Mouse (Mus musculus) frontal cortex, adult (tissue): ENCODE measurements at regions not wholly inside any gene's neighbourhood (a gene's known extent, or its start where the extent isn't known, plus 50 kb on each side); places are given as distances from the start of the nearest gene placed in this dataset.
A peak's percentile ranks its signal among the peaks of the same experiment; 100 is the strongest.
"Not testable (repeated sequence)": the region's sequence is repeated elsewhere in the genome, so short reads cannot be mapped to it uniquely, and the experiment has no call there.

Experiments
- ATAC-seq: cut with Nextera tagmentation; 2 replicates; pipeline ENCODE4 v1.9.2; 2017; ENCODE audit warnings: mild to moderate bottlenecking, moderate library complexity, mixed read lengths; ENCODE audit not compliant: low TSS enrichment

GRCm38 (mm10) chr13:61957197-61957596 lies 172.5 kb upstream of the Zfp808 start:
- ATAC-seq, result not testable (repeated sequence)

GRCm38 (mm10) chr13:61978856-61979255 lies 150.8 kb upstream of the Zfp808 start:
- ATAC-seq, result not testable (repeated sequence)

- not testable (repeated sequence) for ATAC-seq
These were observed 133.2 kb upstream of the Zfp808 start for GRCm38 (mm10) chr13:61996519-61996918.

- not testable (repeated sequence) for ATAC-seq
These were observed 130.9 kb upstream of the Zfp808 start for GRCm38 (mm10) chr13:61998803-61999202.

GRCm38 (mm10) chr13:62007321-62007720 lies 122.4 kb upstream of the Zfp808 start:
- ATAC-seq, result not testable (repeated sequence)

GRCm38 (mm10) chr13:62015424-62016167 lies 114.1 kb upstream of the Zfp808 start:
- peak; percentile 74 for ATAC-seq

- not testable (repeated sequence) for ATAC-seq
These were observed 113.6 kb upstream of the Zfp808 start for GRCm38 (mm10) chr13:62016168-62016502.

GRCm38 (mm10) chr13:62037646-62038045 lies 92.0 kb upstream of the Zfp808 start:
- not testable (repeated sequence) for ATAC-seq

GRCm38 (mm10) chr13:62077951-62078671 lies 51.6 kb upstream of the Zfp808 start:
- ATAC-seq, result not testable (repeated sequence)

GRCm38 (mm10) chr13:62078893-62079292 lies 50.8 kb upstream of the Zfp808 start:
- ATAC-seq, result not testable (repeated sequence)
